Mouse (Mus musculus) liver, embryonic 14.5 days (tissue): ENCODE results near the gene Magohb. TPM values are rescaled to one million over a fixed set of nuclear protein-coding genes. Genes with fewer than 3 reads are reported as not detected.
A peak's percentile ranks its signal among the peaks of the same experiment; 100 is the strongest.

ENCODE experiments used
- ATAC-seq: fragments of 200-750 bp; cut with Nextera tagmentation; 2 replicates; pipeline ENCODE4 v1.8.0; 2017; ENCODE audit warnings: moderate number of reproducible peaks, mild to moderate bottlenecking, moderate library complexity; ENCODE audit not compliant: insufficient read depth
- DNase-seq, 3 experiments: peaks; one replicate each; pipeline ENCODE4 v3.0.0-alpha.2; 2012 to 2013; ENCODE audit warnings: low read depth in 3 of 3, low spot score in 3 of 3
- H3K27ac ChIP-seq: fragments of 300-500 bp; sonication (generic); 2 replicates; pipeline ENCODE4 v1.5.1; 2014; ENCODE audit warnings: moderate library complexity, mild to moderate bottlenecking, control low read depth, inconsistent platforms
- H3K27me3 ChIP-seq: fragments of 300-500 bp; sonication (generic); 2 replicates; pipeline ENCODE4 v1.6.1; 2014; ENCODE audit warnings: mild to moderate bottlenecking, low read length, moderate library complexity; ENCODE audit not compliant: control insufficient read depth, insufficient read depth
- H3K36me3 ChIP-seq: fragments of 300-500 bp; sonication (generic); replicated peaks from 2 replicates; pipeline ENCODE4 v1.6.1; 2014; ENCODE audit warnings: low read depth; ENCODE audit not compliant: control insufficient read depth, insufficient read depth
- H3K4me1 ChIP-seq, 2 experiments: fragments of 200-500 bp in 1 of 2; fragments of 300-500 bp in 1 of 2; sonication (generic) in 1 of 2; replicated peaks; 2 replicates each; pipeline ENCODE4 v1.6.1; 2012 to 2014; ENCODE audit warnings: antibody characterized with exemption in 1 of 2, inconsistent platforms in 1 of 2, low read length in 1 of 2; ENCODE audit not compliant: control insufficient read depth in 2 of 2, insufficient read depth in 2 of 2
- H3K4me2 ChIP-seq: fragments of 300-500 bp; sonication (generic); 2 replicates; pipeline ENCODE4 v1.6.1; 2014; ENCODE audit warnings: low read depth, mild to moderate bottlenecking, control low read depth, moderate library complexity
- H3K4me3 ChIP-seq, 2 experiments: fragments of 200-500 bp in 1 of 2; fragments of 300-500 bp in 1 of 2; sonication (generic) in 1 of 2; 2 replicates each; pipeline ENCODE4 v1.5.1; 2012 to 2014; ENCODE audit warnings: low read depth in 2 of 2, low read length in 2 of 2, mild to moderate bottlenecking in 2 of 2, control low read depth in 1 of 2, inconsistent platforms in 1 of 2, moderate library complexity in 1 of 2; ENCODE audit not compliant: insufficient read depth in 1 of 2
- H3K9ac ChIP-seq: fragments of 300-500 bp; sonication (generic); replicated peaks from 2 replicates; pipeline ENCODE4 v1.6.1; 2014; ENCODE audit warnings: mild to moderate bottlenecking, control low read depth, moderate library complexity
- H3K9me3 ChIP-seq: fragments of 300-500 bp; sonication (generic); 2 replicates; pipeline ENCODE4 v1.6.1; 2016; ENCODE audit warnings: low read length, mixed read lengths; ENCODE audit not compliant: control insufficient read depth
- CTCF ChIP-seq: IDR thresholded peaks from 2 replicates; pipeline ENCODE4 v1.5.1; 2016; ENCODE audit warnings: antibody characterized with exemption, low read depth, control low read depth
- EP300 ChIP-seq: IDR thresholded peaks from 2 replicates; pipeline ENCODE4 v1.6.1; 2016; ENCODE audit warnings: antibody characterized with exemption, low read depth
- whole genome bisulfite sequencing: fragments of 180-500 bp; shearing (Covaris S2); extraction: QIAGEN DNeasy Blood & Tissue Kit; methylation state at CpG from one replicate; pipeline ENCODE4 v1.1.7; 2014; ENCODE audit not compliant: insufficient replicate concordance; 5-methylcytosine and 5-hydroxymethylcytosine counted together
- polyA plus RNA-seq, 2 experiments: library from polyadenylated mRNA; depleted of rRNA in 1 of 2; stranded (reverse) in 1 of 2; unstranded in 1 of 2; fragments of >200 nt; fragmentation: Nextera tagmentation in 1 of 2; extraction: Ambion mirVana in 1 of 2; gene quantifications; 2 replicates each; pipeline versions ENCODE4 v1.2.1 to v1.2.3; 2012 to 2014

Magohb gene
- polyA plus RNA-seq (2012; rRNA removed) (9.3 and 14.4 TPM in 2 replicates), polyA plus RNA-seq (2014; fragmentation: Nextera tagmentation; extraction: Ambion mirVana) (30.1 and 34.9 TPM in 2 replicates)

DNA sequence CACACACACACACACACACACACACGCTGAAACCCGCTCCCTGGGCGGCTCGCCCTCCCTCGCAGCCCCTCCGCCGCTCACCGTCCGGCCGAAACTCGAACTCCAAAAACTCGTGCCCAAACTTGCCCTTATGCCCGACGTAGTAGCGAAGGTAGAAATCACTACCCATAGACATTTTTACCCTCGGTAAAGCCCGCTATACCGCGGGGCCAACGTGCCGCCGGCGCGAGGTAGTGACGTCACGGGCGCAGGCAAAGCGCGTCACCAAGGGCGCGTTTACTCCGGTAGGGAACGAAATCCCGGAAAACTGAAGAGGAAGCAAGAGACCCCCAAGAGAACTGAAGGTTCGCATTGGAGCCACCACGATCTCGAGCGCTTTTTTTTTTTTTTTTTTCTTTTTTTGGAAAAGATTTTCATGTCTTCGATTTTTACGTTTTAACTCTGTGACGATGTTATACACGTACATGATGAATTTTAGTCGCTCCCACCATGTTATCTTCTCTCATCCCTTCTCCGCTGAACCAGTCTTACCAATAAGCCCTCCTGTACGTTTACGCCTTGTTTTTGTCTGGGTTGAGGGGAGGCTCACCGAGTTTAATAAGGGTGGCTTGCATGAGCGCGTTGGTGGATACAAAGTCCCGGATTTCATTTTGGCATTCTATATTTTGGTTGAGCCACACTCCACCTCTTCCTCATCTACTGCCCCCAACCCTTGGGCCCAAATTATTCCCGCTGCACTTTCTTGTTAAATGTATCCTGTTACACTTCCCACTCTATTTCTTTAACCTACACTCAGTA lies at the start of gene Magohb:
Magohb (minus strand) TSS at position 254 of the 798 bp plus-strand sequence.
- H3K27ac ChIP-seq: 0 out of 2 replicates have a peak within 1 kb of the TSS, but pooled peaks have one; percentile 33
- ATAC-seq (peak; percentile 85), DNase-seq (peak; percentile 59 to 64 (median 63))
- no peaks in the 10 kb centered on the region for H3K27me3 ChIP-seq
- peaks cover 5 to 12% of the 10 kb centered on the region in 2 experiments; a peak in 3 of 4 replicates for H3K4me1 ChIP-seq
- TF ChIP-seq EP300: no peak
- TF ChIP-seq CTCF: no peak
- WGBS: 4% methylated on average over 51 of the region's 51 CpGs
- H3K4me2 ChIP-seq: peak within 1 kb of the TSS; percentile 85
- H3K9ac ChIP-seq: peak within 1 kb of the TSS; percentile 82
- H3K9me3 ChIP-seq: no peaks in the 10 kb centered on the region
- no peaks in the 10 kb centered on the region; the same call in 1 of the 2 replicates for H3K36me3 ChIP-seq
- H3K4me3 ChIP-seq: peak within 1 kb of the TSS; percentile 83 to 86

DNA sequence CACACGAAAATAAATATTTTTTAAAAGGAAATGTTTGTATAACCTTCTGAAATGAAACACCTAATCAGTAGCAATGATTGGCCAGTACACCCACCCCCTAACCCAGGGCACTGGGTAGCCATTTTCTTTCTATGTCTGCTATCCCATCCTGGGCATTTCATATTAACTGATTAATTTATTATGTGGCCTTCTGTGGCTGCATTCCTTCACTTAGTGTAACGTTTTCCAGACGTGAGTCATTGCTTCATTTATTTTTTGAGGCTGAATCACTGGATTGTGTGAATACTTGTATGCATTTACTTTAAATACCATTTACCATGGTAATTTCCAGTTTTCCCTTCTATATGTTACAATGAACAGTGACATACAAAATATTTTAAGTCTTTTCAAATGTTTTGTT lies 47.0 kb upstream of the Magohb start:
- Histone ChIP-seq H3K27me3 (no peaks in the 10 kb centered on the region), H3K4me1 (no peaks in the 10 kb centered on the region), H3K27ac (no peak overlapping the region), H3K9ac (no peak overlapping the region), H3K36me3 (no peaks in the 10 kb centered on the region), H3K9me3 (no peaks in the 10 kb centered on the region), H3K4me3 (no peak overlapping the region), H3K4me2 (no peak overlapping the region)
- DNase-seq: no peak
- no peak for TF ChIP-seq EP300
- TF ChIP-seq CTCF: no peak
- ATAC-seq: no peak
- 48% methylated on average over 3 of the region's 3 CpGs for WGBS

DNA sequence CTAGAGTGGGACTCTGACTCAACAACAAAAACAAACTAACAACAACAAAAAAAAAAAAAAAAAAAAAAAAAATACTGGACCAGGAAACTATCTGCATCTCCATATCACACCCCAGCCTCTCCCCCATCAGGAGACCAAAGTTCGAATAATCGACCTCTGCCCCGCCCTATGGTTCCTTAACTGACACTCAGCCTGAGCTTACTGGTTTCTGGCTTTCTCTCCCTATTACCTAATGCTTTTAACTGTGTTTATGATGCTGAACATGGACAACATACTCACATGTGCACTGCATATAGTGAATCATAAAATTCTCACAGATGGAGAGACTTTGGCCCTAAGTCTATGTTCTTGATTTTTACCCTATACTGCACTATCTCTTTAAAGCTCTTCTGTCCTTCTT lies 46.3 kb upstream of the Magohb start:
- ATAC-seq: no peak
- 43% methylated on average over 3 of the region's 3 CpGs for WGBS
- no peaks in the 10 kb centered on the region for H3K4me1 ChIP-seq
- TF ChIP-seq CTCF (no peak), EP300 (no peak)
- H3K27me3 ChIP-seq: no peaks in the 10 kb centered on the region
- no peak overlapping the region for H3K4me3 ChIP-seq
- H3K9me3 ChIP-seq: no peaks in the 10 kb centered on the region
- no peaks in the 10 kb centered on the region for H3K36me3 ChIP-seq
- H3K27ac ChIP-seq: no peak overlapping the region
- H3K4me2 ChIP-seq: no peak overlapping the region
- no peak overlapping the region for H3K9ac ChIP-seq
- no peak for DNase-seq

DNA sequence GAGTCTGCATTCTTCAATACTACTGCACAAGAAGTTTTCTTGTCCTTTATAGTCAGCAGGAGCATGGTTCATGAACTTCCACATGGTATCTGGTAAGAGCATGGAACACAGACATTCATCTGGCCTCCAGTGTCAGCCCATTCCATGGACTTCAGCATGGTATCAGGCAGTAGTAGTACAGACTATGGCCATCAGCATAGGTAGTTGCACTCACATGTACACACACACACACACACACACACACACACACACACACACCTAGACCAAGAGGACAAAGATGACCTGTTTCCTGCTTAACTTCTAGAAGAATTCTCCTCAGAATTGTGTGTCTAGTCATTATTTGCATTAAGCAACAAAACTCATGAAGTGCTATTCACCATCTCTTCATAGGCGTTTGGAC lies 45.7 kb upstream of the Magohb start:
- Histone ChIP-seq H3K36me3 (no peaks in the 10 kb centered on the region), H3K9ac (no peak overlapping the region), H3K9me3 (no peaks in the 10 kb centered on the region), H3K27ac (no peak overlapping the region), H3K4me1 (no peaks in the 10 kb centered on the region), H3K27me3 (no peaks in the 10 kb centered on the region), H3K4me3 (no peak overlapping the region), H3K4me2 (no peak overlapping the region)
- TF ChIP-seq EP300 (no peak), CTCF (no peak)
- no peak for DNase-seq
- ATAC-seq: no peak
- WGBS: 33% methylated on average over 1 of the region's 1 CpGs

DNA sequence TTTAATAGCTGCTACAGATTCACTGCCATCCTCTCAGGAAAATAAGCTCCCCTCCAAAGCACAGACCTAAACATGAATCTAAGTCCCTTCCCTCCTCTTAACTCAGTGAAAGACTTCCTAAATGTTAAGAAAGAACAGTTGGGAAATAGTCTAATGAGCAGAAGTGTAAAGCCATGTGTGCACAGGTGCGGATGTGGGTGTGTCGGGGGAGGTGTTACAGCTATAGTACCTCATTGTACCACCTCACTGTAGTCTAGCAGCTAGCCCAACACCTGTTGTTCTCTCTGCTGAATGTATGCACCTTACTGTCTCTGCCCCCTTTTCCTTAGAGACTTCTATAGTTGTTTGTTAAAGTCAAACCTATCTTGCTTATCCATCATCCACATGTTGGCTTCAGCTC lies 34.0 kb upstream of the Magohb start:
- no peaks in the 10 kb centered on the region for H3K9me3 ChIP-seq
- no peak for ATAC-seq

More for the DNA sequence above, 34.0 kb upstream of the Magohb start:
- Histone ChIP-seq H3K4me1 (no peaks in the 10 kb centered on the region), H3K36me3 (no peaks in the 10 kb centered on the region), H3K4me3 (no peak overlapping the region), H3K4me2 (no peak overlapping the region), H3K27me3 (no peaks in the 10 kb centered on the region), H3K27ac (no peak overlapping the region), H3K9ac (no peak overlapping the region)
- WGBS: 63% methylated on average over 2 of the region's 2 CpGs
- no peak for DNase-seq
- TF ChIP-seq CTCF (no peak), EP300 (no peak)
